Mouse (Mus musculus) gastrocnemius, postnatal 14 days (tissue): ENCODE measurements around the gene Glrx. TPM values are rescaled to one million over a fixed set of nuclear protein-coding genes. Genes with fewer than 3 reads are reported as not detected.
"Not testable (repeated sequence)": the region's sequence is repeated elsewhere in the genome, so short reads cannot be mapped to it uniquely, and the experiment has no call there.

Experiments used
- DNase-seq: peaks from one replicate; pipeline ENCODE4 v3.0.0; 2021; ENCODE audit warnings: mixed read lengths
- intact Hi-C: fragments of 180-260 bp; cut with DNase I; formaldehyde crosslinking; loops from one replicate; pipeline ENCODE4 v1.15.1; 2025; ENCODE audit warnings: low total_unique reads
- long read RNA-seq, 2 experiments: library from polyadenylated mRNA; stranded (forward); transcript quantifications; one replicate each; pipeline ENCODE4 v2.0.0; 2021
- total RNA-seq, 2 experiments: library from RNA; stranded (reverse); gene quantifications; 2 replicates each; pipeline ENCODE4 v1.2.3; 2021

Gene Glrx
- 10 to 100 TPM; 30.8 to 31.9 TPM for total RNA-seq
- long read RNA-seq, experiment 1, transcript Glrx-201 (3 exons, 1,345 nt) = major isoform, 30 of 33 reads
- long read RNA-seq, experiment 1, partial matches to known transcripts = 1 of 33 reads
- long read RNA-seq, experiment 1, other reads (novel, unspliced or antisense) = 2 of 33 reads
- long read RNA-seq, experiment 2, transcript Glrx-201 (3 exons, 1,345 nt) = major isoform, 48 of 52 reads
- long read RNA-seq, experiment 2, partial matches to known transcripts = 0 of 52 reads
- long read RNA-seq, experiment 2, other reads (novel, unspliced or antisense) = 4 of 52 reads

DNA sequence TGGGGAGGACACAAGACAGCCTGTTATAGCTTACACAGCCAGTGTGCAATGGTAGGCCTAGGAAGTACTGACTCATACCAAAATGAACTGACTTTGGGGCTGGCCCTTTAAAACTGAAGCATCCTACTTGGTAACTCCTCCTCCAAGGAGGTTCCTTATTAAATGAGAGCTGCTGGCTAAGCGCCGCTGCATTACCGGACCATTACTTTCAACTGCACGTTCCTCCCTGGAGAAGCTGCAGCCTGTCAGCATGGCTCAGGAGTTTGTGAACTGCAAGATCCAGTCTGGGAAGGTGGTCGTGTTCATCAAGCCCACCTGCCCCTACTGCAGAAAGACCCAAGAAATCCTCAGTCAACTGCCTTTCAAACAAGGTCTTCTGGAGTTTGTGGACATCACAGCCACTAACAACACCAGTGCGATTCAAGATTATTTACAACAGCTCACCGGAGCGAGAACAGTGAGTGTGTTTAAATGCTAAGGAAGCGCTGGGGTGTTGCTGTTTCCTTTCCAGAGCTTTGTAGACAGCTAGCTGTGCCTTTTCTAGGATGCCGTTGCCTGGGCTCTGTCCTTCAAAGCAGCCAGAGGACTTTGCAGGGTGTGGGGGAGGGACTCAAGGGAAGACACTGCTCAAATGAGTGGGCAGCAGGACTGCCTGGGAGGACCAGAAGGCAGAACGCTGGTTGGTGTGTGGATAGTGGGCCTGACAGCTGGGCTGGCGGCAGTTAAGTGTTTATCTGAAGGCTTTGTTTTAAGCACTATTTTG is at the start of gene Glrx:
Gene Glrx, plus strand, starts transcription at position 150 of the 763 bp plus-strand sequence.
- peak; percentile 65 for DNase-seq
- intact Hi-C loops = no loop called here

- DNase-seq = no peak
- intact Hi-C loops = no loop called here
These were observed 49.0 kb upstream of the Glrx start for GRCm38 (mm10) chr13:75790550-75791205.

DNA sequence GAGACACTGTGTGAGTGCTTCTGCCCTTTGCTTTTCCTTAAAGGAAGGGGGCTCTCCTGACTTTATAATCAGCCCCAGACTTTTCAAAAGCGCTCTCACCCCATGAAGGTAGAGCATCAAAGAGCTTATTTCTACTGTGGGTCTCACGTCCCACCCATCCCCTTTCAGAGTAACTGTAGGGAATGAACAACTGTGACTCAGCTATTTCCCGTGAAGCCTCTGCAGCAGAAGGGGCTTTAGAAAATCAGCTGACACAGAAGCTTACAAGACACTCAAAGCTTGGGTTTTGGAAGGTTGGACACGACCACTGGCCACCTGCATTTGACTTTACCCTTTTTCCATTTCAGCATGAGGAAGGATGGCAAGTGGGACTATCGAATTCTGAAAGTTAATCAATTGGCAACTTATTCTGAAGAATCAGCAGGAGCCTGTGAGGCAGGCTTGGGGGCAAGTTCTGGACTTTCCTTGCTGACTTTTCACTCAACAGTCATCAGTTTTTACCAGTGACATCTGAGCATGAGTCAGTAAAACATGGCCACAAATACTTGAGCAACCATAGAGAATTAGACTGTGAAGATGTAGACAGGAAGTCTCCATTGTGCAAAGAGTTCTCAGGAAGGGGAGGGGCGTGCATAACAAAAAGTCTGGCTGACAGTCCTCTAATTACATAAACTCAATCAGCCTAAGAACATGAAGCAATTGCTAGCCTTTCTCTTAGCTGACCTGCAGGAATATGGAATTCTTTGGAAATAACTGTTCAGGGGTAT is 45.6 kb upstream of the Glrx start:
- no peak for DNase-seq
- intact Hi-C loops = no loop called here

- peak; percentile 84 for DNase-seq
These were observed 42.1 kb upstream of the Glrx start for GRCm38 (mm10) chr13:75797369-75798141.

DNA sequence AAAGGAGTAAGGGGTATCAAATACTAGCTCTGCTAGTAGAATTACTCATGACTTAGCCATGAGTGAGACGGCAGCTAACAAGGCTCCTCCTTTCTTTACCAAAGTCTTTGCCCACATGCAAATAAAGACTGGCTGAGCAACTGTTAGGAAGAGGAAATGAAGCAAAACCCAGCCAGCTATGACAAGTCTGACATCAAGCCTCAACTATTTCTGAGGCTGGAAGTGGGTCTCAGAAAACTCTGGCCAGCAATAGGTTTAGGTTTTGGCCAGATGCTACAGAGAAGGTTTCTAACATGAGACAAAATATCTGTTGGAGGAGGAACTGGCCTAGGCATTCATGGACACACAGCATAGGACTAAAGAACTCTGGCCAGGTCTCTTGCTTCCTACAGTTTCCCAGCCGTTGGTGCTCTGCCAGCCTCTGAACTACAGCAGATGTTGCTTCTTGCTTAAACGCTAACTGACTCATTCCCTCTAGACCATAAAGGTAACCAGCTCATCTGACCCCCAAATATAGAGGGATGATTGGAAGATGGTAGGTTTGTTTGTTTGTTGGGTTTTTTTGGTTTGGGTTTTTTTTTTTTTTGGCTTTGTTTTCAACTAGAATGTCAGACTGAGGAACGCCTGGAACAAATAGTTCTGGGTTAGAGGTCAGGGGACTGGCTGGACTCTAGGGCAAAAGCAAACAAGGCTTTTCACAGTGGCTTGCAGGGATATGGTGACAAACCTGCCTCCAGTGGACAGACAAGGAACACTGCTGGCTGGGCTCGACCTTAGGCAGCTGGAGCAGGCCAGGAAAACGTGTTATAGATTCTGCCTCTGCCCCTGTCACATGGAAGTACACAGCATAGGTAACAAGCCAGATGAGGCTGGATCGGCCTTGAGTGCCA is 41.0 kb upstream of the Glrx start:
- intact Hi-C loops = loop anchor here (5.0 kb wide), 1 partner anchor 571 kb away; no protein-coding TSS in a partner anchor
- no peak for DNase-seq

More at GRCm38 (mm10) chr13:75797369-75798141, 42.1 kb upstream of the Glrx start:
- intact Hi-C loops = loop anchor here (5.0 kb wide), 1 partner anchor 570 kb away; no protein-coding TSS in a partner anchor

DNA sequence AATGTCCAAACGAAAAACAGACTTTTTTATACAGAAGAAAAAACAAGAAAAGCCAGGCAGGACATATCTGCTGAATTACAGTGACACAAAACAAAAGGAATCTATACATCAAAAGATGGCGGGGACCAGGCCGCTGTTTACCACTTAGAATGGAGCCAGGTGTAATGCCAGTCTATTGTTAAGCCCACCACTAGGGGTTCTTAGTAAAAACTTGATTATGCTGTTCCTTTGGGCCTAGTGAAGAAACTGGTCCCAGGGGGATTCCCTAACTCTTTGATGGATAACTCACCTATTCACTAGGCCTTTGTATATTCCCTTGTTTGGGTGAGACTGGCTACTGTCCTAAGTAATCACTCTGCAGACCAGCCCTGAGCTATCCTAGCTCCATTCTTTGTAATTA is 40.2 kb upstream of the Glrx start:
- no peak for DNase-seq
- intact Hi-C loops = loop anchor here (5.0 kb wide), 1 partner anchor 572 kb away; no protein-coding TSS in a partner anchor

GRCm38 (mm10) chr13:75807969-75808368 is 31.7 kb upstream of the Glrx start:
- intact Hi-C loops = loop anchor here (5.0 to 10.0 kb wide), 2 partner anchors 67 to 534 kb away; no protein-coding TSS in a partner anchor
- no peak for DNase-seq

- DNase-seq = no peak
- intact Hi-C loops = loop anchor here (5.0 to 10.0 kb wide), 2 partner anchors 65 to 532 kb away; no protein-coding TSS in a partner anchor
These were observed 29.7 kb upstream of the Glrx start for GRCm38 (mm10) chr13:75809957-75810356.

DNA sequence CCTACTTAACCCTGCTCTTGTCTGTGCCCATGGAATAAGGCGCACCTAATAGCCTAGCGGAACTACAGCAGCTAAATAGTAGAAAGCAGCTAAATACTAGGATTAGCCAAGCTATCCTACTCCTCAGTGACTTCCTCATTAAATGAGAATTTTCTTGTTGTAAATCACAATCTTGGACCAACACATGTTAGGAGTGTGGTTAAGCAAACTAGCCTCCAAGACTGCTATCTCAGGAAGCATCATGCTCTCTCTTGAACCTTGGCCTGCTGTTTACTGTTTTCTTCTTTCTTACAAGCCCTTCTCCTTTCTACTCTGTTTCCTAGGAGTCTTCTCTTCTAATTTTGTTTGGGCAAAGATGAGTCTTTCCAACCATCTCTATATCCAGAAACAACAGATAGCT is 22.5 kb upstream of the Glrx start:
- intact Hi-C loops = no loop called here

DNA sequence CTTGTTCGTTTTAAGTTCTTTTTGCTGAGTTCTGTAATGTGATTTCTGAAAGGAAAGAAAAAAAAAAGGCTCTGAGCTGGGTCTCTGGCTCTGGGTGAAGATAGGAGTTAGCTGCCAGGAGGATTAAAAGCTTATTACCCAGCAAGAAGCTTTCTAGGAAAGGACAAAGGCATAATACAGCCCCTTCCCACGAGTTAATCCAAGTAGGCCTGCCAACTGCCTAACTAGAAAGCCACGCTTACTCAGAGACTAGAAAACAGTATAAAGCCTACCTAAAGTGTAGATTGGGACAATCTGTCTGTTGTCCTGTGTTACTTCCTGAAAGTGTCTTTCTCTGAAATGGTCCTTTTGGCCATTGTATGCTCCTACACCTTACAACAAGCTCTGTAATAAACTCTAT is 21.2 kb upstream of the Glrx start:
- DNase-seq = no peak
- intact Hi-C loops = no loop called here

More for the DNA sequence above, 22.5 kb upstream of the Glrx start:
- DNase-seq = no peak

- intact Hi-C loops = no loop called here
These were observed 20.5 kb upstream of the Glrx start for GRCm38 (mm10) chr13:75818945-75819706.

DNA sequence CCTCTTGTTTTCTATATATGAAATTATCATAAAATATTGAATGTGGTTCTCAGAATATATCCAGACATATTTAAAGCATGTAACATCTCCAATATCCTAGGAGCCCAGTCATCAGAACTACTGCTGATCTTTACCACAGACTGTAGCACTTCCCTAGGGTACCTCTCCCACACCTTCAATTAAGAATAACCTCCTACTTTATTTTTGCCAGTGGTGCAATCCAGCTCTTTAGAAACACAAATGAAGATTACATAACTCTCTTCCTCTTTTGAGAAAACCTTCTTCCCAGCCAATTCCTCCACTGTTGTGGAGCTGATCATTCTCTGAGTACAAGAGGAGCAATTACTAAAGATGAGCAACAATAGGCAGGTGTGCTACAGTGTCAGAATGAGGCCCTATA is 19.8 kb upstream of the Glrx start:
- intact Hi-C loops = no loop called here
- DNase-seq = no peak

More at GRCm38 (mm10) chr13:75818945-75819706, 20.5 kb upstream of the Glrx start:
- DNase-seq = no peak

DNA sequence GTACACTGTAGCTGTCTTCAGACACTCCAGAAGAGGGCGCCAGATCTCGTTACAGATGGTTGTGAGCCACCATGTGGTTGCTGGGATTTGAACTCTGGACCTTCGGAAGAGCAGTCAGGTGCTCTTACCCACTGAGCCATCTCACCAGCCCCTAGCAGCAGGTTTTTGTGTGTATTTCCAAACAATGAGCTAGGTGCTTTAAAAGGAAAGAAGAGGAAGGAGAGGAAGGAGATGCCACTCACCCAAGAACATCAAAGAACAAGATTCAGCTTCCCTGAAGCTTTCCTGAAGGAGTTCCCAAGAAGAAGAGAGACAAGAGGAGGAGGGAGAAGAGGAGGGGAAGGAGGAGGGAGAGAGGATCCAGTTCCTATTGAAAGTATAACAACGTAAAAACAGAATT is 17.3 kb upstream of the Glrx start:
- DNase-seq, intact Hi-C loops: not testable (repeated sequence)

- no peak for DNase-seq
- intact Hi-C loops = no loop called here
These were observed 16.5 kb upstream of the Glrx start for GRCm38 (mm10) chr13:75823201-75823600.

DNA sequence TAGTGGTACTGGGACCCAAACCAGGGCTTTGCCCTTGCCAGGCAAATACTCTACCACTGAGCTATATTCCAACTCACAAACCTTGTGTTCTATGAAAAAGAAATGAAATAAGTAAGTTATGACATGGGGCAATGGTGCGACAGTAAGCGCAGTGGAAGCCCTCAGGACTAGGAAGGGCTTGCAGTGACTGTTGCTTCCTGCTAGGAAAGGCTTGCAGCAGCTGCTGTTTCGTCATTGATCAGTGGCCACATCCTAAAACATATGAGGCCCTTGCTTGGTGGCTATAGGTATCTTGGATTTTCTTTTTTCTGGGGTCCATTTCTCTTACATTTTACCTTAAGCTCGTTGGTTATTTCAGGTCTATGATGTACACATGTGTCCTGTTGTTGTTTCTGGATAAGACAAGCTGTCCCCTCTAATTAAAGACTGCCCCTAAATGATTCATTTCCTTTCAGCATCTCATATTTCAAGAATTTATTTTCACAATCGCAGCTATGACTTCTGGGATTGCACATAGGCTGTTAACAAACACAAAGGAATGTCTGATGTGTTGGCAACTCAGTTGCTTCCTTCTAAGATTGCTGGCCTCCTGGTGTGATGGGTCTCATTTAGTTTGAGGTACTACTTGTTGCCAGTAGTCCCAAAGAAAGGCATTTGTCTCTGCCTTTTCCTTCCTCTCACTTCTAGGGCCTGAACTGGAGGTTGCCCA is 14.9 kb upstream of the Glrx start:
- intact Hi-C loops = no loop called here
- no peak for DNase-seq

DNA sequence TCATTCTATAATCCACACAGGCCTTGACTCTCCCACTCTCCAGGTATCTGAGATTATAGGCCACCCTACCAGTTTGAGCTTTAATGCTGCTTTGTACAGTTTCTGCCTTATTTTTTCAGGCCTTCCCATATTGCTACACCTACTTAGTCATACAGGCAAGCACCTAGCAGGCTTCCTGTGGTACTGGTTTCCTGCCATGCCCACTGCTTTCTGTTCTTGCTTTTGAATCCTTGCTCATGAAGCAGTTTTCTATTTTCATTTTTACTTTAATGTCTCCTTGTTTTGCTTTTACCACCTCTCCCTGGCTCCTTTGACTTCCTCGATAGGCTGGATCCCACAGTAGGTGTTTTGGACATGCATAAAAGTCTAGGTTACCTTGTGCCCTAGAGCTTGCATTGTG is 14.3 kb upstream of the Glrx start:
- intact Hi-C loops = no loop called here
- no peak for DNase-seq
